Mouse (Mus musculus): Measurements from ENCODE around the gene Kitl. TPM values are rescaled to one million over a fixed set of nuclear protein-coding genes. Genes with fewer than 3 reads are reported as not detected.

Gene Kitl
- polyA plus RNA-seq, 1 experiment from 2014 or later: 7.0 TPM

DNA sequence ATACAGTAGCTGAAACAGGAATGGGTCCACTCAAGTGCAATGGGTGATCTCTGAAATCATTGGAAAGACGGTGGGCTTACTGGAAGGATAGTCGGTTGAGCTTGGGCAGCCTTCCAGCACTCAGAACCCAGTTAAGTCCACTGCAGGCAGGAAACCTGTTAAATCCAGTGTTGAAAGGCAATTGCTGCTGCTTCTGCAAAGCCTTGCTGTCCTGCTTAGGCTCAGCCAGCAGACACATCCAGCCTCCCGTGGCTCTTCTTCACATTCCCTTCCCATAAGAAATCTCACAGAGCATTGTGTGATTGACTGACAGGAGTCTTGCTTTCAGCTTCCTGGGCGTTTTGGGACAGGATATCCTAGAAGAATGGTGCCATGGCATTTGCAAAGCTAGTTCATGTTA lies 20.6 kb downstream of the Kitl start:
- Histone ChIP-seq H3K36me3 (no peaks in the 10 kb centered on the region), H3K4me3 (no peak overlapping the region), H3K27ac (no peak overlapping the region), H3K4me1 (peaks cover 42% of the 10 kb centered on the region), H3K9me3 (replicated peaks) (no peaks in the 10 kb centered on the region), H3K27me3 (ENCODE audit: low read depth, poor library complexity, severe bottlenecking) (no peaks in the 10 kb centered on the region)
- no peak for DNase-seq (ENCODE audit: low spot score)
- 64% methylated on average over 4 of the region's 4 CpGs for WGBS

DNA sequence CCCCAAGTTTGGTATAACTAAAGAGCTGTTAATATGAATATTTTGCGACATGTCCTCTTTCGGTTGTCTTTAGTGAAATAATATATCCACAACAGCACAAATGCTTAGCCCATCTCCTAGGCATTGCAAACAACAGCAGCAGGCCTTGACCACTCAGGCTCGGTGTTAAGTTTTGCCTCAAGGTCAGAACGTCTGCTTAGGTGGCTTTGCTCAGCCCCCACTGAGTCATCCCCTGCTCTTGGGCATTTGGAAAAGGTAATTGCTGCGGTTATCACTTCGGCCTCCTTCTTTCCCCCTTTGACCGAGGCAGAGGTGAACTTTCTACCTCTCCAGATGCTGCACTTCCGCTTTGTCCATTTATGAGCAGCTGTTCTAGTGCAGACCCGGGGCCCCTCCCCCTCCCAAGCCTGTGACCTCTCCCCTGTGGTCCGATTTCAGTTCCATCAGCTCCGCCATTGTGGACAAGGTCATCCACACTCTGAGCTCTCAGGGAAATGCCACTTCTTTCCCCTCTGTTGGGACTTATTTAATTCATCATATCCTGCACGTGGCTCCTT lies 23.0 kb downstream of the Kitl start:
- Histone ChIP-seq H3K4me3 (no peak overlapping the region), H3K27ac (0 out of 2 replicates have a peak overlapping the region, but pooled peaks have one; percentile 47), H3K27me3 (ENCODE audit: low read depth, poor library complexity, severe bottlenecking) (no peaks in the 10 kb centered on the region), H3K36me3 (no peaks in the 10 kb centered on the region), H3K9me3 (replicated peaks) (no peaks in the 10 kb centered on the region), H3K4me1 (peaks cover 44% of the 10 kb centered on the region)
- 43% methylated on average over 12 of the region's 12 CpGs for WGBS
- DNase-seq (ENCODE audit: low spot score): no peak

DNA sequence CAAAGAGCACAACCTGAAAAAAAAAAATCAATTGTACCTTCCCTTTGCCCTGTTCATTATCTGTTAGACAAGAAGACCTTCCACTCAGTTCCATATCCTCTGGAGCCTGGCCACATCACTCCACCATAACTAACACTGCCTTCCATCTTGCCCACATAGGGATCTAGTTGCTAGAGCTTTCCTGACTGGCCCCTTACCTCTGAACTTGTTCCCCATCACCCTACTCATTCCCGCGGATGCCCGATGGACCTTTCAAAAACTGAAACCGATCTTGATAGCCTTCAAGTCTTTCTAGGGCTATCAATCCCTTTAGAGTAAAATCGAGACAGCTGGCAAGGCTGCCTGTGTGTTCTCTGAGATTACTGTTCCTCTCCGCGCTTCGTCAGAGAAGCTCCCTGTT lies 23.6 kb downstream of the Kitl start:
- Histone ChIP-seq H3K4me1 (peaks cover 44% of the 10 kb centered on the region), H3K27ac (no peak overlapping the region), H3K36me3 (no peaks in the 10 kb centered on the region), H3K9me3 (replicated peaks) (no peaks in the 10 kb centered on the region), H3K27me3 (ENCODE audit: low read depth, poor library complexity, severe bottlenecking) (no peaks in the 10 kb centered on the region), H3K4me3 (no peak overlapping the region)
- 86% methylated on average over 8 of the region's 8 CpGs for WGBS
- no peak for DNase-seq (ENCODE audit: low spot score)

DNA sequence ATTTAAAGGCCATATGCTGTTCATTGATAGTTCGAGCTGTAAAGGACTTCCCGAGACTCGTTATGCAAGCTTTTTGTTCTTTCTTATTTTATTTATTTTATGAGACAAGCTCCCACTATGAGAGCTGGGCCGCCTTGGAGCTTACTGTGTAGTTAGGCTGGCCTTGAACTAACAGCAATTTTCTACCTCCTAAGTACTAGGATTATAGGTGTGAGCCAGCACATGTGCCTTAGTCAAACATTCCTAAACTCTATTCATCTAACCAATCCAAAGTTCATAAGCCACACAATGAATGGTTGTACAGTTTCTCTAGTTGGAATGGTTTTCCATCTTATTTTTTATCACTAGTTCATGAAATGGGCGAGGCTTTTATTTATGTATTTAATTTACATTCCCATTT lies 28.3 kb downstream of the Kitl start:
- no peaks in the 10 kb centered on the region for H3K27me3 ChIP-seq (ENCODE audit: low read depth, poor library complexity, severe bottlenecking)
- H3K9me3 ChIP-seq (replicated peaks): no peaks in the 10 kb centered on the region
- H3K27ac ChIP-seq: no peak overlapping the region
- H3K36me3 ChIP-seq: no peaks in the 10 kb centered on the region
- WGBS: 91% methylated on average over 5 of the region's 5 CpGs
- H3K4me1 ChIP-seq: peaks cover 28% of the 10 kb centered on the region
- DNase-seq (ENCODE audit: low spot score): no peak
- no peak overlapping the region for H3K4me3 ChIP-seq

DNA sequence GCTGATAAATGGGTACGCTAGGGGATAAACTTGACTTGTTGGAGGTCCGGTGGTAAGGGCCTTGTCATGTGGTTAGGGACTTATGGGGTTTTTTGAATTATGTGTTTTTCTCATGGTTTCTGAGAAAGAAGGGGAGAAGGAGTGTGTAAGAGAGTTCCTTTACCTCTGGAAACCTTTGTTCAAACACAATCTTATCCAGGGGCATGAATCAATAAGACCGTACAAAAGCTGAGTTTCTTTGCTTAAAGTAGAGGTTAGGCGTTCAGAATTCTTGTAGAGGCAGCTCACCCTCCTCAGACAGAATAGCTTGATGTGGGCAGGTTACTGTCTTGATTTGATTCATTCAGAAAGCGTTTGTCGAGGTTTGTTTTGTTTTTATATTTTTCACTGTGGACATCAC lies 28.7 kb downstream of the Kitl start:
- H3K4me3 ChIP-seq: no peak overlapping the region
- H3K36me3 ChIP-seq: no peaks in the 10 kb centered on the region
- no peaks in the 10 kb centered on the region for H3K27me3 ChIP-seq (ENCODE audit: low read depth, poor library complexity, severe bottlenecking)
- no peaks in the 10 kb centered on the region for H3K9me3 ChIP-seq (replicated peaks)
- peaks cover 24% of the 10 kb centered on the region for H3K4me1 ChIP-seq
- no peak for DNase-seq (ENCODE audit: low spot score)
- no peak overlapping the region for H3K27ac ChIP-seq
- 94% methylated on average over 6 of the region's 6 CpGs for WGBS

DNA sequence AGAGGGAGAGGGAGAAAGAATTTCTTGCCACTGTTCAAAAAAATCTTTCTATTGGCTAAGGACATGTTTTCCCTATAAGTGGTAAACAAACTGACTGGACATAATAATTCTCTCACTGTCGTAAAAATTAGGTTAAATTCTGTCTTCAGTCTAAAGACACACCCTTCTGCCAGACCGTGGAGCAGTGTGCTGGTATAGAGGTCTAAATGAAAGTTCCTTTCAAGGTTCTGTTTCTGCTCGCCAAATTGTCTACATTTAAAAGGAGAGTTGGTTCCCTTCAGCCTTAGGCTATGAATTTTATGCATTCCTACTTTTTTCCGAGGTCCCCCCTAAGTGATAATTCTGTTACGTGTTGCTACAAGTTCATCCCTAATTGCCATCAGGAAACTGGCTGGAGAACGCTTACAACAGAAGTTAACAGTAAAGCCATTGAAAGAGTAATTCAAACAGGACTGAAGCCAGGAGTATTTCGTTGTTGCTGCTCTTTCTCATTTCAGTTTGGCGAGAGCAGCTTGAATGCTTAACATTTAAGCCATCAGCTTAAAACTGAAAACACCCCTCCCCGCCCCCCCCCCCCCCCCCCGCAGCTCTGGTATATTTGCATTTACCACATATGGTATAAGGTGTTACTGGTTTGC lies 35.8 kb downstream of the Kitl start:
- no peaks in the 10 kb centered on the region for H3K4me1 ChIP-seq
- no peak overlapping the region for H3K27ac ChIP-seq
- H3K9me3 ChIP-seq (replicated peaks): no peaks in the 10 kb centered on the region
- WGBS: 37% methylated on average over 10 of the region's 10 CpGs
- DNase-seq (ENCODE audit: low spot score): no peak
- no peaks in the 10 kb centered on the region for H3K36me3 ChIP-seq
- H3K4me3 ChIP-seq: no peak overlapping the region
- no peaks in the 10 kb centered on the region for H3K27me3 ChIP-seq (ENCODE audit: low read depth, poor library complexity, severe bottlenecking)

DNA sequence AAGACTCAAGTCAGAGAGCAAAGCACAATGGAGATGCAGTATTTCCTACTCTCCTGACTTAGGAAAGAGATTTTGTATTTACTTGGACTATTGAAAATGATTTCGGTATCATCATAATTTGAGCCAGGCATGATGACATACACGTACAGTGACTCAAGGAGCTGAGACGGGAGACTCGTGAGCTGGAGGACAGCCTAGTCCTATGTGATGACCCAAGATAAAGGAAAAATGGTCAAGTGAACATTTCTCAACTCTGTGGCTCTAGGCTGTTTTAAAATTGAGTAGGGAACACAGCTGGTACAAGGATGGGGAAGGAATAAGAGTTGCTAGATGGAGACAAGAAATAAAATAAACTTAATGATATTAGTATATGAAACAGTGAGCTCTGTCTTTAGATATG lies 37.0 kb downstream of the Kitl start:
- H3K4me3 ChIP-seq: no peak overlapping the region
- 95% methylated on average over 4 of the region's 4 CpGs for WGBS
- no peaks in the 10 kb centered on the region for H3K4me1 ChIP-seq
- H3K27ac ChIP-seq: no peak overlapping the region
- H3K27me3 ChIP-seq (ENCODE audit: low read depth, poor library complexity, severe bottlenecking): no peaks in the 10 kb centered on the region
- no peaks in the 10 kb centered on the region for H3K36me3 ChIP-seq
- DNase-seq (ENCODE audit: low spot score): no peak
- H3K9me3 ChIP-seq (replicated peaks): no peaks in the 10 kb centered on the region

DNA sequence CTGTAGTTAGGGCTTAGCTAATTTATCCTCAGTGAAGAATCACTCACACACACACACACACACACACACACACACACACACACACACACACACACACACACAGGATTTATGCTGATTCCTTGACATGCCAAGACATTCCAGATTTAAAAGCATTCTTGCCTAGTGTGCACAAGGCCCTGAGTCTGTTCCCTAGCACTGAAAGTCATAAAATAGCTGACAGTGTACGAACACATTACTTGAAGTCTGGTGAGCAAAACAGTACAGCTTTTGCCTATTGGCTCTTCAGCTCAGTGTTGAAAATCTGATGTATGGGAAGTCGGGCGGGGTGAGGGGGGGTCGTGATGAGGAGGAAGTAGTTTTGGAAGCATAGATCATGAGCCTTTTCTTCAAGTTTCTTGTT lies 37.5 kb downstream of the Kitl start:
- 84% methylated on average over 4 of the region's 4 CpGs for WGBS
- Histone ChIP-seq H3K27ac (no peak overlapping the region), H3K9me3 (replicated peaks) (no peaks in the 10 kb centered on the region), H3K4me1 (no peaks in the 10 kb centered on the region), H3K4me3 (no peak overlapping the region), H3K27me3 (ENCODE audit: low read depth, poor library complexity, severe bottlenecking) (no peaks in the 10 kb centered on the region), H3K36me3 (no peaks in the 10 kb centered on the region)
- no peak for DNase-seq (ENCODE audit: low spot score)

DNA sequence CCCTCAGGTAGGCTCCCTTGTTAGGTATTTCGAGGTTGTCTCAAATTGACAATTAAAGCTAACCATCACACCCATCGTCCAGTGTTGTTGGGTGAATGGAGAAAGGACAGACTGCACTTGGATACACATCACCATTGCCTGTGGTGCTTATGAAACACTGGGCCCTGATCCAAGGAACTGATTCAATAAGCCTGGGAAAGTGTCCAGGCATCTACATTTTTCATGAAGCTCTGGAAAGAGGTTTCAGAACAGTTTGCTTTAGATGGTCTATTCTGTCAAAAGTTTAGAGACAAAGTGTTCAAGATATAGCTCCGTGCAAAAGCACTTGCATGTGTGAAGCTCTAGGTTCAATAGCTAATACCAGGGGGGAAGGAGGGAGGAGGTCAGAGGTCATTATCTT lies 38.6 kb downstream of the Kitl start:
- Histone ChIP-seq H3K27me3 (ENCODE audit: low read depth, poor library complexity, severe bottlenecking) (no peaks in the 10 kb centered on the region), H3K4me1 (no peaks in the 10 kb centered on the region), H3K36me3 (no peaks in the 10 kb centered on the region), H3K27ac (no peak overlapping the region), H3K9me3 (replicated peaks) (no peaks in the 10 kb centered on the region), H3K4me3 (no peak overlapping the region)
- 92% methylated on average over 3 of the region's 3 CpGs for WGBS
- DNase-seq (ENCODE audit: low spot score): no peak

DNA sequence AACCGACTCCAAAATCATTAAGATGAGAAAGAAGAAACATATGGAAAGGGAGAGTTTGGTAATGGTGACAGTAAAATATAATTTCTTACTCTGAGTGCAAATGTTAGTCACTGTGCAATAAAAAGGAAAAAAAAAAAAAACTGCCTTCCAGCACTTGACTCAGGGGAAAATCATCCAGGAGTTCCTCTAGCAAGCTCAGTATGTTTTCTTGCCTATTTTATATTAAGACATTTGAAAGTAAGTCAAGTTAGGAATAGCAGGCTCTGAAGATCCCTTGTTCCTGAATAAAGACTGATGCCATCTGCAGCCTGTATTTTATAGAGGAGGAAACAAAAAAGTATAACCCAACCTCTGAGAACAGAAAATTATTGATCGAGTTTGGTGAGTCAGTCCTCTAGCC lies 39.7 kb downstream of the Kitl start:
- no peaks in the 10 kb centered on the region for H3K27me3 ChIP-seq (ENCODE audit: low read depth, poor library complexity, severe bottlenecking)
- no peaks in the 10 kb centered on the region for H3K36me3 ChIP-seq
- H3K9me3 ChIP-seq (replicated peaks): no peaks in the 10 kb centered on the region
- no peak overlapping the region for H3K4me3 ChIP-seq
- no peak overlapping the region for H3K27ac ChIP-seq
- 95% methylated on average over 2 of the region's 2 CpGs for WGBS
- H3K4me1 ChIP-seq: no peaks in the 10 kb centered on the region
- DNase-seq (ENCODE audit: low spot score): no peak

DNA sequence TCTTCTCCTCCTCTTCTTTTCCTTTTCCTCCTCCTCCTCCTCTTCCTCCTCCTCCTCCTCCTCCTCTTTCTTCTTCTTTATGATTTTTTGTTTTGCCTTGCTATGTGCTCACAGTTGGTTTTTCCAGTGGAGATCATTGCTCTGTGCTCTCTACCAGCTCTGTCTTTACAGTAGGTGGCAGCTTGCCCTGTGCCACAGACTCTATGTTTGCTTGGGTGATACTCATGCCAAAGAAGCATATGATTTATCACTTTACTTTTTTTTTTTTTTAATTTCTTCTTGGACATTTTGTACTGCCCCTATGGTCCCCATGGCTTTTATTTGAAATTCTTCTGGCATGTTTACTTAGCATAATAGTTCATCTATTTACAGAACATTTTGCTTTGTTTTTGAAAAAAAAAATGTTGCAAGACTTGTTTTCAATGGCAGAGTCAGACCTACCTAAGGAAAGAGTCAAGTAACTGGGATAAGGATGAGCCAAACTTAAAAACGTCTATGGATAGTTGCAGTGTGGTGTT lies 41.7 kb downstream of the Kitl start:
- Histone ChIP-seq H3K9me3 (replicated peaks) (no peaks in the 10 kb centered on the region), H3K27ac (no peak overlapping the region), H3K27me3 (ENCODE audit: low read depth, poor library complexity, severe bottlenecking) (no peaks in the 10 kb centered on the region), H3K4me3 (no peak overlapping the region), H3K4me1 (no peaks in the 10 kb centered on the region), H3K36me3 (no peaks in the 10 kb centered on the region)
- WGBS: 72% methylated on average over 1 of the region's 1 CpGs
- no peak for DNase-seq (ENCODE audit: low spot score)

DNA sequence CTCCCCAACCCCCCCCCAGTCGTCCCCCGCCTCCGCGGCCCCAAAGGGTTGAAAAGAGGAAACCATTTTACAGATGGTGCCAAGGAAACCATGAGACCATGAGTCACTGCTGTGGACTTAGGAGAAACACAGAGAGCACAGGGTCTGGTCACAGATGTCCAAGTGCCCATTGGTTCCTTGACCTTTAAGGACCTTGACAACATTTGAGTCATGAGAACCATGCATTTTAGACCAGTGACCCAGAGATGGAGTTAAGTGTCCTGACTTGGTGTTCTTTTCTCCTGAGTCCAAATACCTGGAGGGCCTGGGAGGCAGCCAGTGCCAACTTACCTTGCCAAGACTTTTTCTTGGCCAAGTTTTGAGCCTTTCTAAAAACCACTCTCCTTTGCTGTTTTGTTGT lies 43.9 kb downstream of the Kitl start:
- Histone ChIP-seq H3K4me1 (no peaks in the 10 kb centered on the region), H3K36me3 (no peaks in the 10 kb centered on the region), H3K4me3 (no peak overlapping the region), H3K27me3 (ENCODE audit: low read depth, poor library complexity, severe bottlenecking) (no peaks in the 10 kb centered on the region), H3K27ac (no peak overlapping the region), H3K9me3 (replicated peaks) (no peaks in the 10 kb centered on the region)
- no peak for DNase-seq (ENCODE audit: low spot score)
- WGBS: 78% methylated on average over 4 of the region's 4 CpGs

DNA sequence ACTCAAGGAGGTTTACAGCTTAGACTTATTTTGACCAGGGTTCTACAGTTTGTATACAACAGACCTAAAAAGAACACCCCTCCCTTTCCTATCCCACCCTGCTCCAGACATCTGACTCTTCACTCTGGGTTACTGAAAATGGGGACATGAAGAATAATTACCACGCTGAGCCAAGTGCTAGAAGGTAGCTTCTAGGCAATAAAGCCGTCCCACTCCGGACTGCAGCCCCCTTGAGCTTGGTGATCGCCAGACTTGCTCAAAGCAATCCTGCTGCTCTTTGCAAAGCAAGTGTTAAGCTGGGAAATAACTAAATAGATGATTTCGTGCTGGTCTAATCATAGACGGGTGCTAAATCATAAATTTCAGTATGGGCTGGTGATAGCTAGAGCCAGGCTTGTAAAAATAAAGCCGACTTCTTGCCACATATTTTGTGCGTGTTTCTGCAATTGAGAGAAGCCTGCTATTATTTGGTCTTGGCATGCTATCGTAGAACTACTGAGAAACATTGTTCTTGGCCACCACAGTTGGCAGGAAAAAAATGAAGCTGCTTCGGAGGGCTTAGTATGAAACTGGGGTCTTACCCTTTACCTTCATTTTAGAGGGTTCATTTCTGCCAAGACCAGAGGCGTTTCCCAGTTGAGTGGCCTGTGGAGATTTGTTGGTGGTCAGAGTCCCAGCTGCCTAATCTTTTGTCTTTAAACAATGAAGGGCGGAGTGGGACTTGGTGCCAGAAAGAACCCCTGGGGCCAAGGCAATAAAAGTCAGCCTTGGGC lies 50.3 kb downstream of the Kitl start:
- Histone ChIP-seq H3K27me3 (ENCODE audit: low read depth, poor library complexity, severe bottlenecking) (no peaks in the 10 kb centered on the region), H3K27ac (no peak overlapping the region), H3K4me3 (no peak overlapping the region), H3K9me3 (replicated peaks) (no peaks in the 10 kb centered on the region), H3K4me1 (peaks cover 10% of the 10 kb centered on the region; the same call in 1 of the 2 replicates), H3K36me3 (no peaks in the 10 kb centered on the region)
- DNase-seq (ENCODE audit: low spot score): no peak
- 60% methylated on average over 12 of the region's 12 CpGs for WGBS
